Mouse (Mus musculus) frontal cortex, postnatal 36 days (tissue): Measurements from ENCODE around the gene Gm2174.

Source experiments
- DNase-seq, 2 experiments: peaks; one replicate each; pipeline ENCODE4 v3.0.0; 2022; ENCODE audit warnings: low spot score in 2 of 2

Gm2174 gene

DNA sequence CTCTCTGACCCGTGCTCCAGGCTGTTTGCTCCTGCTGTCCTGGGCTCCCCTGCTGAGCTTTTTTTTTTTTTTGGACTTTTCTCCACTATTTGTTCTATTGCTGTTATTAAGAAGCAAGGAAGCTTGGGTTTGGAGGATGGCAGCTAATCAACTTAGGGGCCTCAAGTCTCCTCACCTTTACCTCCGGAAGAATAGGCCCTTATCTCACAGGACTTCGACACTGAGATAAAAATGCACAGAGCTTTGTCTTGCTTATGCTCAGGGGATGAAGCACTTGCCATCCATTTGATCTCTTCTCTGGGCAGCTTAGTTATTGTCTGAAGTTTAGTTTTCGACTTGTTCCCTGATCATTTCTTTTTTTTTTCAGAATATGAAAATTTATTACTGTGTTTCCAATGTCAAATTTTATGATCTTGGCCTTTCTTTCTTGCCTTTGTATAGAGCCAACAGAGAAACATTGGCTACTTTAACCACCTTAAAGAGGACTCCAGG is at the start of gene Gm2174:
Gene Gm2174 (plus strand): TSS at position 442 of the 492 bp plus-strand sequence.
- DNase-seq: no peak

- no peak for DNase-seq
Observed at GRCm38 (mm10) chrX:56404646-56405045, 43.1 kb upstream of the Gm2174 start.

DNA sequence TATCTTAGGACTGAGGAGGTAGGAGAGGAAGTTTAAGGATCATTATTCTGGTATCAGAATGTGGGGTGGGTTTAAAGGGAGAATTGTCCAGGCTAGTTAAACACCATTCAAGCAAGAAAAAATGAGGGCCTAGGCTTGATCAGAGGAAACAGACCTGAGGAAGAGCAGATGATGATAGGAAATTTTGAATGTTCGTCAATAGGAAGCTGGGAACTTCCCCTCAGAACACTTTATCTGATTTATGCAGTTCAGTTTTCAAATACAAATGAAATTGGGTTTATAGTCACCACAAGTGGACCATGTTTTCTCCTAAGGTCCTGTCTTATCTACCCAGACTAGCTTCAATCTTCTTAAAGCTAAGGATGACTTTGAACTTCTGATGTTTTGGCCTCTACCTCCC is 42.3 kb upstream of the Gm2174 start:
- no peak for DNase-seq

DNA sequence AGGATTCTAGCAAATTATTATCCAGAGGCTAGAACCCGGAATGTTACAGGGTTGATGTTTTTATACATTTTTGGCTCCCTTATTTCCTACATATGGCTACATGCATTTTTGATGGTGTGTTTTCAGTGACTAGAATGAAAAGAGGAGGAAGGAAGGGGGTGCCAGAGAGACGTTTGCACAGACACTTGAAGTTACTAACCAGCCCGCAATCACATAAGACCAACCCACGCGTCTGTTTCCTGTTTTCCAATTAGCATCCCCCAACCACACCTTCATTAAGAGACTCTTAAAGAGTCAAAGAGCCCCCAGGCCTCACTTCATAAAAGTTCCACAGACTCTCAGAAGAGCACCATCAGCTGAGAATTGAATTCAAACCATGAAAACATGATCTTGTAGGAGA is 41.6 kb upstream of the Gm2174 start:
- DNase-seq: no peak

- no peak for DNase-seq
Observed at GRCm38 (mm10) chrX:56416277-56416676, 31.5 kb upstream of the Gm2174 start.

DNA sequence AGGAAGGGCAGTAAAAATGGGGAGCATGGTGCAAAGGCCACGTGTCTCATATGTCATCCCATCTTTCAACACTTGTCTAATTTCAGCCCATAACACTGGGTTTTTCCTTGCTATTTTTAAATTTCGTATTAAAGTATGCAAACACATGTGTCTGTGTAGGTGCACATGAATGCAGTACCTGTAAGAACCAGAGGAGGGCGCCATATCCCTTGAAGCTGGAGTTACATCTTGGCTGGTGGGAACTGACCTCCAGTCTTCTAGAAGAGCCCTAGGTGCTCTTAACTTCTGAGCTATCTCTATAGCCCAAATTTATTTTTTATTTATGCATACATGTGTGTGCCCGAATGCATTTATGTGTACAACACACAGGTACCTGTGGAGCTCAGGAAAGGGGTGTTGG is 30.2 kb upstream of the Gm2174 start:
- no peak for DNase-seq

GRCm38 (mm10) chrX:56430601-56431000 is 17.2 kb upstream of the Gm2174 start:
- no peak for DNase-seq

DNA sequence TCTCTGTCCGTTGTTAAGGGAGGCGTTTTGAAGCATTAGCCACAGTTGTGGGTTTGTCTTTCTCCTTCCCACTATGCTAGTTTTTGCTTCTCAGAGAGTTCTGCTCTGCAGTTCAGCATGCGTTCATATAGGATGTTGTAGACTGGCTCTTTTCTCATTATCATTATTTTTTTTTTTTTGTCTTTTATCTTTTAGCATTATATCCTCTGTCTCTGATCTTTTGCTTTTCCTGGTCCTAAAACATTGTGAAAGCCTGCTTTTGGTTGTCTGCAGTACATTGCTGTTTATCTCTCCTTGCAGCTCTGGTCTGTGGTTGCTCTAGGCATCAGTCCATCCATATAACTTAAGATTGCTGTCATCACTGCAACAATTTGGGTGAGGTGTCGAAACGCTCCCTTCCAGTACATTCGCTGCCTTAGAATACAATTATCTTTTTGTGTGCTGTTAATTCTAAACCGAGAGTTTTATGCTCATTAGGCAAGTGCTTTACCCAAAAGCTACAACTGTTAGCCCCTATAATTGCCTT is 11.9 kb upstream of the Gm2174 start:
- no peak for DNase-seq

GRCm38 (mm10) chrX:56446487-56447428 is 1.0 kb upstream of the Gm2174 start:
- DNase-seq: no peak

DNA sequence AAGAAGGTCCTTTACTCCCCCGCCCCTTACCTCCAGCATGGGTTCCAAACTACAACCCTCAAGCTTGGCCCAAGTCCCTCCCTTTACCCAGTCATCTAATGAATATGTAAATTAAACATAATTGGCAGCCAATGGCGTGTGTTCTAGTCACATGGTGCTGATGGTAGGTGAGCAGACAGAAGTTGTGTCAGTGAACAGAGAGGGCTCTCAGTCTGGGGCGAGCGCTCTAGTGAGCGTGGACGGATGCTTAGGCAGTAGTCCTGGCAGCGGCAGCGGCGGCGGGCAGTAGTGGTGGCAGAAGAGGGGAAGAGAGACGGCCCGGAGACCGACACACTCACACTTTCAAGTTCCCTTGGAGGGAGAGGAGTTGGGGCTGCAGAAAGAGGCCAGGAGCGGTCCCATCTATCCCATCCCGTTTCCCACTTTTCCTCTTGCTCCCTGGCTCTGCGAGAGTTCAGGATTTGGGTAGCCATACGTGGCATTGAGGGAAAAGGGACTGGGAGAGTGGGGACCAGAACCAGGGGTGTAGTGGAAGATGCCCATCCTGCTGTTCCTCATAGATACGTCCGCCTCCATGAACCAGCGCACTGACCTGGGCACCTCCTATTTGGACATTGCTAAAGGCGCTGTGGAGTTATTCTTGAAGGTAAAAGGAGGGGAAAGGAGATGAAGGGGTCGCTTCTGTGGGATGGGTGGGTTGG is 7.1 kb downstream of the Gm2174 start, which contains the start of gene Ints6l:
Gene Ints6l (plus strand): TSS at position 187 of the 701 bp plus-strand sequence.
- peak; percentile 77 to 85 for DNase-seq

- DNase-seq: peak; percentile 87
Observed at GRCm38 (mm10) chrX:56455372-56456246, 7.8 kb downstream of the Gm2174 start.

DNA sequence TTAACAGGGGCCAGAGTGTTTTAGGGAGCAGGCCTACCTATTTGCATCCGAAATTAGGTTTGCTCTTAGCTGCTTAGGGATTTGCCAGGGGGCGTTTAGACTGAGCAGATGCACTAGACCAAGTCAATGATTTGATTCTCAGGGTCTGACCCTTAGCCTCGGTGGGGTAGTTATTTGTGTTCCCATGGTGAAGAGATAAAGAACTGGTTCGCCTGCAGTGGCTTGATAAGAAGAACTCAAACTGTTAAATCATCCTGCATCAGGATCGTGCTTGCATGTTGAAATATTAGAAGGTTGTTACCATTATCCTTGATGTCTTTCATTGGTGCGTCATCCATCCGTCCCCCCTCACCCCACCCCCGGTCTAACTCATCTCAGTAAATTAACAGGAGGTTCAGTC is 8.6 kb downstream of the Gm2174 start:
- no peak for DNase-seq

- DNase-seq: no peak
Observed at GRCm38 (mm10) chrX:56462020-56462933, 14.5 kb downstream of the Gm2174 start.

DNA sequence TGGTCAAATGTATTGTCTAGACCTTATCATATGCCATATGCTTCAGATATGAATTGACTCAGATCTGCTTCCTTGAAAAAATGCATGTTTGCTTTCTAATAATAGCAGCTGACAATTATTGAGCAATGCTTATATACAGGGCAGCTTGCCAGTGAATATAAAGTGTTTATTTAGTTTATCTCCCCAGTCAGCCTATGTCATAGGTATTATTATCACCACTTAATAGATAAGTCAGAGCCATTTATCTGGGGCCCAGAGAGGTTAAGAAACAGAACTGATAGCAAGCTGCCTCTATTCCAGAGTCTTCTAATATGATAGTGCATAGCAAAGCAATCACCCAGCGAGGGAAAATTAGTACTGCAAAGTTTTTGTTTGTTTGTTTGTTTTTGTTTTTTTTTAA is 17.1 kb downstream of the Gm2174 start:
- DNase-seq: no peak

- no peak for DNase-seq
Observed at GRCm38 (mm10) chrX:56467688-56468087, 19.9 kb downstream of the Gm2174 start.

DNA sequence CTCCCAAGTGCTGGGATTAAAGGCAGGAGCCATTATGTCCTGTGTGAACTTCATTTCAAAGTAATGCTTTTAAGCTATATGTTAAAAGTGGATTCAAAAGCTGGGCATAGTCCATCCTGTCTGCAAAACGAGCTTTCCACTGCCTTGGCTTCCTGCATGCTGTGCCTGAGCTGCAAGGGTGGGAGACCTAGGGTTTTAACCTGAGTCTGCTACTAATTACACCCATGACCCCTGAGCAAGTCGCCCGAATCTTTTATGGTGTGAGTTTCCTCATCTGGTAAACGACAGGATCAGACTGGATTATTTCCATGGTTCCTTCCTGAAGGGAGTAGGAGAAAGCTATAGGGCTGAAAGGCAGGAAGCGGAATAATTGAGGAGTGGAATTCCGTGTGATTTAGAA is 20.7 kb downstream of the Gm2174 start:
- no peak for DNase-seq

- no peak for DNase-seq
Observed at GRCm38 (mm10) chrX:56474035-56474434, 26.3 kb downstream of the Gm2174 start.

DNA sequence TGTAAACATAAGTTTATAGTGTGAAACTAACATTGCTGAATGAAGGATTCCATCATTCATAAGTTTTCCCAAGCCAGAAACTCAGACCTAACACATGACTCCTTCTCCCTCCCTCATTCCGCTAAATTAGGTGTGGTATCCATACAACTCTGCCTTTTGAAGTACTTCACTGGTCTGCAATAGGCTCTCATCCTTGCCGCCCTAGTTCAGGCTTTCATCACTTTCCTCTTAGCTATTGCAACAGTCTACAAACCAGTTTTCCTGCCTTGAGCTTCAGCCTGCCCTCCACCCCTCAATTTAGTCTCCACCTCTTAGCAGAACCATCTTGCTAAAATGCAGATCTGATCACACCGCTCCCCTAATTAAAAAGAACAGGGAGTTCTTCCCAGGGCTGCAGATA is 29.8 kb downstream of the Gm2174 start:
- no peak for DNase-seq

DNA sequence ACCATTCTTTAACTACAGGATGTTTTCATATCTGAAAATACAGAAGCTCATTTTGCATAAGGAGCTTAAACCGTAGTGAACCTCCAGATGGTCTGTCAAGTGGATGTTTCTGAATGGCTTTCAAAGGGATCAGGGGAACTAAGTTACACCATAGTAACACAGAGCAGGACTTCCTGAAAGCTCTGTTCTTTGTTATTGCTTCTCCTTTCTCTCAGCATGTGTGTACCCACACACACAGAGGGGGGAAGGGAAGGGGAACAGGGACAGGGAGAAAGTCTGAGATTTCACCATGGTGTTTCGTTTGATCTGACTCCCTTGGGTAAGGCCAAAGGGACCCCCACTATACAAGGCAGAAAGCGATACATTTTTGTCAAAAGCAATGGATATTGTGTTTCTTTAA is 34.1 kb downstream of the Gm2174 start:
- no peak for DNase-seq

DNA sequence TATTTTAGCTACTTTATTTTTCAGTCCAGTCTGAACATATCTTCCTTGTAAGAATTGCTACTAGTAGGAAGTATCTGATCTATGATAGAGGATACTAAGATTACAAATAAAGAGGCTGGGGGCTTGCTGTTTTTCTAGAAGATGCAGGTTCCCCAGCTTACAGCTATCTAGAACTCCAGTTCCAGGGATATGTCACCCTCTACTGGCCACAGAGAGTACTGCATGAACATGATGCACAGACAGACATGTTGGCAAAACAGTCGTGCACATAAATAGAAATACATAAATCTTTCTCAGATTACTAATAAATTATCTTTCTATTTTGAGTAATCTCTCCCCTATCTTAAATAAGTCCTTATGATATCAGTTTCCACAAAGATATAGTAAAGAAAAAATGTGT is 42.0 kb downstream of the Gm2174 start:
- DNase-seq: peak; percentile 65 to 75
